Mouse (Mus musculus): ENCODE measurements at regions not wholly inside any gene's neighbourhood (a gene's known extent, or its start where the extent isn't known, plus 50 kb on each side); places are given as distances from the start of the nearest gene placed in this dataset.

DNA sequence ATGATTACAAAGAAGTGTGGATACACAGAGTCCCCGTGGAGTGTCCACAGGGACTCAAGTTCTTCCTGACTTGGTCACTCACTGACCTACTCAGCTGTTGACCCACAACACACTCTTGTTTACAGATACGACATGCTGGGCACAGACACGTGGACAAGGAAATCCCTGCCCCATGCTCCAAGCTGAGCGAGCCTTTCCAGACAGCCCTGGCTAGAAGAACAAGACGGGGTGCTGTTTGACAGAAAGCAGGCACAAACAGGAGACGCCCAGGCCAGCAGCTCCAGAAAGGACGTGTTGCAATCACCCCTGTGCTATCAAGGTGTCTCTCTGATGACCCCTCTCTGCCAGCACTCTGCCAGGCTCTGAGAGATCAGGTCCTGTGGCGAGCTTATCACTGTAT lies 112.6 kb upstream of the Gm14444 start:
- no peak for DNase-seq

DNA sequence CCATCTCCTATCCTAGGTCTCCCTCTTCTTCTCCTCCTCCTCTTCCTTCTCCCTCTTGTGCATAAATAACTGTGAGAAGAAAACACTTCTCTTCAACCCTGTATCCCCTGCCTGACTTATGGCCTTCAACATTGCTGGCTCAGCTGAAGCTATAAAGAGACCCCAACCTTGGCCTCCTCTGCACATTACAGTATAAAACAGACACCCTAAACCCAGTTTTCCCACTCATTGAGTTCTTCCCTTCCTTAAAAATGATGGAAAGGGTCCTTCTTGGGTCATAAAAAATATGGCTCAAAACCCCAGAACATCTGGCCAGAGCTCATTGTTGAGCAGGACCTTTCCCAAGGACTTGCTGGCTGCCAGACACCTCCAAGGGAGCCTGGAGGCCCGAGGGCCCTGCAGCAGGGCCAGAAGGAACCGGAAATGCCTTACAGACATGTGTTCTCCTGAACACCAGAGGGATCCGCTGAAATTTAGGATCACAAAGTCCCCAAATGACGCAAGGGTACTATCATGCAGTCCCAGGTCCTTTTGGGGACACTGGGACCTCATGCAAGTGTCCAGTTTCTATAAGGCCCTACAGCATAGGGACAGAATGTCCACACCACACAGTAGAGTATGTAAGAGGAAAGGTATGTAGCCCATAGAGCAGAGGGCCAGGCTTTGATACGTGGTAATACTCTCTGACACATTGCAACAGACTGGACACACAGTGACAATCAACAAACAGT lies 109.9 kb upstream of the Gm14444 start:
- no peak for DNase-seq

DNA sequence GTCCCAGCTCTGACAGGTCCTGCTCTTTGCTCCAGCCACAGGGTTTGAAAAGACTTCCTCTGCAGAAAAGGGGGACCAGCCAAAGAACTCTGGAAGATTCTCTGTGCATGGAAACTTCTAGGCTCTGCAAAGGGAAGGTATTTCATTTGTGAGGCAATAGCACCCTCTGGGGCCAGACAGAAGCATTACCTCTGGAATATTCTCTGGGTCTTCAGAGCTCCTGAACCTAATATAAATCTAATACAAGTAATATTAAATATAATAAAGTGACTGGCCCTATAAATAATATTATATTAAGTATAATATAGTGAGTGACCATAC lies 109.4 kb upstream of the Gm14444 start:
- peak; percentile 29 for DNase-seq

DNA sequence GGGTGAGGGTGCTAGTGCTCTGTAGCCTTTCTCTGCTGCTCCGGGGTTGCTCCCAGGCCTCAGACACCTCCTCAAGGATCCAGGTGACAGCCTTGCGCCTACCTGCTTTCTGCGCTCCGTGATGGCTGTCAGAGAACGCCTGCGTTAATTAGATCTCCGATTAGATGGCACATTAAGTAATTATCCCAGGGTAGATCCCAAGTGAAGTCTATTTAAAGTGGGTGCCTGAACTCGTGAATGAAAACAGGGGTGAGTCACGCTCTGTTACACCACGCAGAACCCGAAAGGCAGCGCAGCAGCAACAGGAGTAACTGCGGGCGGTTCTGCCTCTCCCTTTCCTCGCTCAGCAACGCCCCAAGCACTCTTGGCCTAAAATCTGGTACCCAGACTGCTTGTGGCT lies 108.2 kb upstream of the Gm14444 start:
- DNase-seq: peak; percentile 57

DNA sequence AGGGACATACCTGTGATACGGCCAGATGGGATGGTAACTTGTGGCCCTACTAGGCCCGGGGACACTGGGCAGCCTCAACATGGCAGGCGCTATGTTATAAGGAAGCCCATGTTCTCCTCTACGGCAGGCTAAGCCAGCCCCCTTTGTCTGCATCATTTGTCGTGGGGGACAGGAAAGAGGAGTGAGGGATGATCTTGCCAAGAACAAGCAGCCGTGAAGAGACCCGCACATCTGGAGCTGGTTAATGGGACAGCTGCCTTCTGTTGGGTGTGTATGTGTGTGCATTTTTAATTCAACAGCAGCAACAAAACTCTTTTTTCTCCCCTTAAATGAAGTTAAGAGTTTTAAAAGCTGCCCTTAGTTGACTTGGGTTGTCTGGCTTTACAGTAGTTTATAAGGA lies 106.4 kb upstream of the Gm14444 start:
- no peak for DNase-seq

DNA sequence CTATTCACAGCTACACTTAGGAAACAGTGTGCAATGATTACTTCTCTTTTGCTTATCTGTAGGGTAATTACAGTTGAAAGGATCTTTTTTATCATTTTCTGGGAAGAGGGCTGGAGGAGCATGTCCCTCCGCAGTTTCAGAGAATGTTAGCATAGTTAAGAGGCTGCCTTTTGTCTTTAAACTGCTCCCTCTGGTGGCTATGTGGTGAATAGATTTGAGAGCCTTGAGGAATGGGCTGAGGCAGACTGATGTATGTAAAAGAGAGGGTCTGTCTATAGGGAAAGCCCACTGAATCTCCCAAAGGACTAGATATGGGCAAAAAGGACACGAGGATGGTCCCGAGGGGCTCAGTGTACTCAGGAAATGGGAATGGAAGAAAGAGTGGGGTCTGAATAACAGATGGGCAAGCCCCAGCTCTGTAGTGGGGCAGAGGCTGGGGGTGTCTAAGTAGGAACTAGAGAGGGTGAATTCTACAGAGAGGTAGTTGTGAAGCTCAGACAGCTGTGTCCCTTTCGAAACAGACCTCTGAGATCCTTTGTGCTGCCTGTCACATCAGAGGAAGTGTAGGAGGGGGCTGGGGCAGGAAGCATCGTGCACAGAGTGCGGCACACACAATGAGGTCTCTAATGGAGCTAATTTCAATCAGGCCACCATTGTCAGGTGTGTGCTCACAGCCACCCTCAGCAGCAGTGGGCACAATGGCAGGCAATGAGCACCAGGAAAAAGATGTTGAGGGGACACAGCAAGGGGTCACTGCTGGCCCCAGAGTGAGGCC lies 104.0 kb upstream of the Gm14444 start:
- peak; percentile 18 for DNase-seq

DNA sequence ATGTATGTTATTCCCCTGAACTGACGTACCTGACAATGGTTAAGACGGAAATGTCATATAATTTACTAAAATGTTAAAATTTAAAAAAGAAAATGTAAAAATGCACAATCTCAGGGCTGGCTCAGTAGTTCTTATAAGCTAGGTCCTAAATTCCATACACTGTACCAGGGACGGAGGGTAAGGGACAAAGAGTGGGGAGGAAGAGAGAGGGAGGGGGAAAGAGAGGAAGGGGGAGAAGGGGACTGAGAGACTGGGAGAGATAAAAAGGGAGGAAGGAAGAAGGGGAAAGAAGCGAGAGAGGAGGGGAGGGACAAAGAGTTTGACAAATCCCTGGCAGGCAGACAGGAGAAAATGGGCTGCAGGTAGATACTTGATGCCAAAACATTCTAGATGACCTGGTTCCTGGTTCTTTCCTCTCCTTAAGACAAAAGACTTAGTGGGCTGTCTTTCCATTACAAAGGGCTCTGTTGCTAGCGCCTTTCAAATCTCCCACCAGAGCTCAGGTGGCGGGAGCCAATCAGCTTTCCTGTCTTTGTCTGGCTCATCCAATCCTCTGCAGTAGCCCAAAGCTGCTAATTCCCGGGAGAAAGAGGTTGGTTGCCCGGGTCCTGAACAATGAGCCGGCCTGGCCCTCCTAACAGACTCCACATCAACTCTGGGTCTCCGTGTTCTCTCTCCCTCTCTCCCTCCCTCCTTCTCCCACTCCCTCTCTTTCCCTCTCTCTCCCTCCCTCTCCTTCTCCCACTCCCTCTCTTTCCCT lies 92.7 kb upstream of the Gm14444 start:
- no peak for DNase-seq

DNA sequence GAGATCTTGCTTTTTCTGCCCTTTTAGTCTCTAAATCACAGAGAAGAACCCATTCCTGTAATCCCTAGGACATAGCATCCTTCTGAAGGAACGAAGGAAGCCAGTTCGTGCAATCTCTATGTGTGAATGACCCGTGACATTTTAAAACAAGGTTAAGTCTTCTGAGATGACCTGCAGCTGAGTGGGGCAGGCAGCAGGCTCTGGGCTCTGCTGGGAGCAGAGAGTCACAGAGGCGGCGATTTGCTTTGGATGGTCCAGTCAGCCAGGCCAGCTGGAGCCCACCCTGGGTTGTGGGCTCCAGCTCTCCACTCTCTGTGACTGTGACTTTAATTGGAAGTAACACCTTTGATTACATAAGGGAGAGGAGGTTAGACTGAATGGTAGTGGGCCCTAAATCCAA lies 92.1 kb upstream of the Gm14444 start:
- no peak for DNase-seq

DNA sequence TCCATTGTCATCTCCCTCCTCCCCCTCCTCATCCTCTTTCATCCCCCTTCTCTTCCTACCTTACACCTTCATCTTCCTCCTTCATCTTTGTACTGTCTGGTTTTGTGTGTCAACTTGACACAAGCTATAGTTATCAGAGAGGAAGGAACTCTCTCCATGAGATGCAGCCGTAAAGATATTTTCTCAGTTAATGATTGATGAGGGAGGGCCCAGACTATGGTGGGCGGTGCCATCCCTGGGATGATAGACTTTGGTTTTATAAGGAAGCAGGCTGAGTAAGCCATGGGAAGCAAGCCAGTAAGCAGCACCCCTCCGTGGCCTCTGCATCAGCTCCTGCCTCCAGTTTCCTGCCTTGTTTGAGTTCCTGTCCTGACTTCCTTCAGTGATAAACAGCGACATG lies 87.8 kb upstream of the Gm14444 start:
- no peak for DNase-seq

DNA sequence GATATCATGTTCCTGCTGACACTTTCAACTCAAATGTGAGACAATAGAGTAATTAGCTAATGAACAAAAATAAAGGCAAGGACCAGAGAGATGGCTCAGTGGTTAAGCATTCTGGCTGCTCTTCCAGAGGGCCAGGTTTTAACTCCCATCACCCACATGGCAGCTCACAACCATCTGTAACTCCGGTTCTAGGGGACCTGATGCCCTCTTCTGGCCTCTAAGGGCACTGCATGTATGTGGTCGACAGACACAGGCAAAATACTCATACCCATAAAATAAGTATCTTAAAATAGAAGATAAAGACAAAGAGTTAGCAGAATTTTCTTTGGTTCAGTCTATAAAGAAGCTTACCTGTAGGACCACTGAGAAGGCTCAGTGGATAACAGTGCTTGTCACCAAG lies 80.3 kb upstream of the Gm14444 start:
- no peak for DNase-seq

DNA sequence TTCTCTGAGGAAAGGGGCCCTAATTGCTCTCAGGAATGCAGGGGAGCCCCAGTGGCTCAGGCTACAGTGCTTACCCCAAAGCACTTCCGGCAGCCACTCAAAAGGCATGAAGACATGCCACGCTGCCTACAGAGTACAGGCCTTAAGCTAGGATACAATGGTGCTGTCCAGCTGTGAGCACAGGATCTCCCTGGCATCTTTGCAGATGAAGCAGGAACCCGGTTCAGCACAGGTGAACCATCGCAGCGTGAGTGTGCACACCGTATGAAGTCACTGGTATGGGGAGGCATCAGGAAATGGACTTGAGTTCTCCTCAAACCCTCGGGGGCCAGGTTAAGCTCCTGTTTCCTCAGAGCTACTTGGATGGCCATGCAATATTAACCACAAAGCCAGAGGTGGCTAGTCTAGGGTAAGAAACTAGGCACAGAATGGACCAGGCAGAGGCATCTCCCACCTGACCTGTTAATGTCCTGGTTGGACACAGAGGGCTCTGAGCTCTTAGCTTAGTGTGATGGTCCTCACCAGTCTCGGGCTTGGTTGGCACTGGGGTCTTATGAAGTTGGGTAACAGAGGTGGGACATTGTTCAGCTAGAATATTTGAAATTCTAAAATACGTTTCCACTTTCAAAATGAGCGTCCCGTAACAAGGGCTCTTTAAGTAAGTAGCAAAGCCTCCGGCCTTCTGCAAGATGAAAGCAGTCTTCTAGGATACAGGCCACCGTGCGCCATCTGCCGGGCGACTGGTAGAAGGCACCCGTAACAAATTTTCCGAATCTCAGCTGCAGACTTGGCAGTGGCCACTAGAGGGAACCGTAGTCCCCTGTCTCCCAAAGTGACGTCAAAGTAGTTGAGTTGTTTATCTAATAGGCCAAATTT lies 77.7 kb upstream of the Gm14444 start:
- DNase-seq: peak; percentile 82

DNA sequence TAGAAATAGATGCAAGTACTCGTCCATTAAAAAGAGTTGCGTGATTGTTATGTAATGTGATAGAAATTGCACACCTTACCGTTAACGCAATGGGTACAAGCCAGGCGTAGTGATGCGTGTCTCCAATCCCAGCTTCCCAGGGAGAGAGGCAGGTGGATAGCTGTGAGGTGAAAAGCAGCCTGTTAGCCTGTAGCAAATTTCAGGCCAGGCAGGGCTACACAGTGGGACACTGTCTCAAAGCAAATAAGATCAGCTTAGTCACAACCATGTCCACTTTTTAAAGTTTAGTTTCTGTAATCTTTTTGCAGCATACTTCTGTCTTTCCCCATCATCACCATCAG lies 77.1 kb upstream of the Gm14444 start:
- DNase-seq: no peak

DNA sequence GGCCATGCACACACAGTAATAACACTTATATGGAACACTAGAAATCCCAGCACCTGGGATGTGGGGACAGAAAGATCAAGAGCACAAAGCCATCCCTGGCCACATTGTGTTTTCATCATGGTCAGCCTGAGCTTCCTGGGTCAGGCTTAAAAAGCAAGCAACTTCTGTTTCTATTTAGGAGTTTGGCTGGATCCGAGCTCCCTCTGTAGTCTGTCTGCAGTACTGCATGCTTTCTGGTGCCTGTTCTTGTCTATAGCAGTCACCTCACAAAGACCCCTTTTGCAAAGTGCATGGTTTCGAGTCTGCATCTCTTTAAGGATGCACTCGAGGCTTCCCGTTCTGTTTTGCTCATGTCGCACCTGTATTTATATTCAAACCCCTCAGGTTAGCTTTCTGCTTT lies 73.4 kb upstream of the Gm14444 start:
- DNase-seq: no peak

DNA sequence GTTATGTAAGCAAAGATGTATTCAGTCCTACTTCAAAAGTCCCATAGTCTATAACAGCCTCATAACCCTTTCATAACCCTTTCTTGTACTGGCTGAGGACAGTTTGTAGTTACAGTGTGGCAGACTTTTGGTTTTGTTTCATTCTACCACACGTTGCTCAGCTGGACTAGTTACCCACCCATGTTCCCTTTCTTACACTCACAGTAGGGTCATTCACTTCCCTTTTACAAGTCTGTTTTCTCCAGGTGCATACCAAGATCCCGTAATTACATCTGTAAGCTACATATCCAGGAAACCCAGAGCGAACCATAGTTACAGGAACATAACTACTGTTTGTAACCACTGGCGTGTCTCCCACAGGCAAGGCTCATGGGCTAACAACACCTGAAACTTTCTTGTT lies 72.1 kb upstream of the Gm14444 start:
- no peak for DNase-seq

DNA sequence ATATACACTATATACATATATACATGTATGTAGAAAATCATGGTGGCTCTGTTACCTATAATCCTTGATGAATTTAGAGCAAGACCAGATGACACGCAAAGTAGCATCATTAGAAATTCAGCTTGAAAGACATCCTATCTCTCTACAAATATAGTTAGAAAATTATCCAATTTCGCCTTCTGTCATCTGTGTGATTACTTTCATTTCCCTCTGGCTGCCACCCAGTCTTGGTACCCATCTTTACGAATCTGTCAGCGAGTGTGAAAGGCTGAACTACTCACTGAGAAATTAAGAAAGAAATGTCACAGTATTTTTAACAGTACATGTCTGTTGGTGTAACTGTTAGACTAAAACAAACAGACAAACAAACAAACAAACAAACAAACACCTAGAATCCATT lies 67.8 kb upstream of the Gm14444 start:
- no peak for DNase-seq

DNA sequence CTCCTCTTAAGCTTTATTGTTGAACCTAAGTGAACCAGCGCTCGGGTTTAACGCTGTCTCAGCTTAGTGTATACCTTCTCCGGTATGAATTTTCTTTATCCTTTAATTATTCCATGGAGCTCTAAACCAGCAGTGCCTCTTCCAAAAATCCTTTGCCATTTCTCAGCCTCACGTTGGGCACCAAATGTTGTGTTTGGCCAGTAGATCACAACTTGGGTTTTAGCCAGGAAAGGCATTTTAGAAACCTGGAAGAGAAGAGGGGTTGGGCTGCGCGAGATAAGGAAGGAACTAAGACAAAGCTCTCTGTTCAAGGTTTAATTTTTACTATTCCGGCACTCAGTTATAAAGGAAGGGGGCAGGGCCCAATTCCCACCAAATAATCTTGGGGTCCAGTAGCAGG lies 61.9 kb upstream of the Gm14444 start:
- DNase-seq: no peak
